Mouse (Mus musculus) heart, postnatal 25 days (tissue): ENCODE data around the gene Srebf1. TPM values are rescaled to one million over a fixed set of nuclear protein-coding genes. Genes with fewer than 3 reads are reported as not detected.

Experiments used
- DNase-seq: peaks from one replicate; pipeline ENCODE4 v3.0.0; 2022; ENCODE audit warnings: low spot score
- intact Hi-C: fragments of 180-260 bp; cut with DNase I; formaldehyde crosslinking; loops from one replicate; pipeline ENCODE4 v1.15.1; 2025
- total RNA-seq, 2 experiments: library from RNA; stranded (reverse); gene quantifications; 2 replicates each; pipeline ENCODE4 v1.2.3; 2021

Gene Srebf1
- total RNA-seq, 2 experiments from 2014 or later, result 30.7 to 38.3 TPM

GRCm38 (mm10) chr11:60209933-60210249 is 12.5 kb downstream of the Srebf1 start:
- no peak for DNase-seq
- intact Hi-C loops, result no loop called here

GRCm38 (mm10) chr11:60209217-60209932 is 13.0 kb downstream of the Srebf1 start:
- intact Hi-C loops, result no loop called here
- DNase-seq, result peak; percentile 45

GRCm38 (mm10) chr11:60208712-60209111 is 13.7 kb downstream of the Srebf1 start:
- no peak for DNase-seq
- intact Hi-C loops, result no loop called here

- intact Hi-C loops, result no loop called here
- DNase-seq, result no peak
These were observed 14.2 kb downstream of the Srebf1 start for GRCm38 (mm10) chr11:60208201-60208600.

GRCm38 (mm10) chr11:60206207-60206606 is 16.2 kb downstream of the Srebf1 start:
- no peak for DNase-seq
- intact Hi-C loops, result no loop called here

- intact Hi-C loops, result no loop called here
- no peak for DNase-seq
These were observed 17.4 kb downstream of the Srebf1 start for GRCm38 (mm10) chr11:60205026-60205425.

- intact Hi-C loops, result loop anchor here (5.0 kb wide), 1 partner anchor 49 kb away; no protein-coding TSS in a partner anchor
- no peak for DNase-seq
These were observed 19.4 kb downstream of the Srebf1 start for GRCm38 (mm10) chr11:60202710-60203638.

GRCm38 (mm10) chr11:60200384-60200783 is 22.0 kb downstream of the Srebf1 start:
- intact Hi-C loops, result loop anchor here (1.0 to 5.0 kb wide), 2 partner anchors 52 to 212 kb away; no protein-coding TSS in a partner anchor
- DNase-seq, result no peak

GRCm38 (mm10) chr11:60199702-60200184 is 22.6 kb downstream of the Srebf1 start:
- intact Hi-C loops, result loop anchor here (1.0 to 5.0 kb wide), 3 partner anchors 53 to 213 kb away; no protein-coding TSS in a partner anchor
- DNase-seq, result peak; percentile 72

- intact Hi-C loops, result loop anchor here (2.0 kb wide), 1 partner anchor 94 kb away; no protein-coding TSS in a partner anchor
- no peak for DNase-seq
These were observed 23.7 kb downstream of the Srebf1 start for GRCm38 (mm10) chr11:60198651-60199050.

- intact Hi-C loops, result loop anchor here (2.0 kb wide), 2 partner anchors 93 to 95 kb away; partner anchors contain the start of gene Rai1
- no peak for DNase-seq
These were observed 24.3 kb downstream of the Srebf1 start for GRCm38 (mm10) chr11:60197998-60198619.

- DNase-seq, result no peak
- intact Hi-C loops, result loop anchor here (2.0 kb wide), 1 partner anchor 92 kb away; the partner anchor contains the start of gene Rai1
These were observed 26.0 kb downstream of the Srebf1 start for GRCm38 (mm10) chr11:60196344-60196743.

- DNase-seq, result no peak
- intact Hi-C loops, result no loop called here
These were observed 27.3 kb downstream of the Srebf1 start for GRCm38 (mm10) chr11:60195108-60195507.

- intact Hi-C loops, result no loop called here
These were observed 28.8 kb downstream of the Srebf1 start for GRCm38 (mm10) chr11:60193556-60193955.

GRCm38 (mm10) chr11:60192534-60192933 is 29.8 kb downstream of the Srebf1 start:
- no peak for DNase-seq
- intact Hi-C loops, result no loop called here

More at GRCm38 (mm10) chr11:60193556-60193955, 28.8 kb downstream of the Srebf1 start:
- DNase-seq, result no peak

GRCm38 (mm10) chr11:60190055-60190641 is 32.2 kb downstream of the Srebf1 start:
- no peak for DNase-seq
- intact Hi-C loops, result no loop called here

- peak; percentile 54 for DNase-seq
- intact Hi-C loops, result no loop called here
These were observed 32.8 kb downstream of the Srebf1 start for GRCm38 (mm10) chr11:60189501-60190040.

- no peak for DNase-seq
- intact Hi-C loops, result no loop called here
These were observed 34.0 kb downstream of the Srebf1 start for GRCm38 (mm10) chr11:60188275-60188853.

- intact Hi-C loops, result no loop called here
These were observed 35.3 kb downstream of the Srebf1 start for GRCm38 (mm10) chr11:60187070-60187469.

More at GRCm38 (mm10) chr11:60187070-60187469, 35.3 kb downstream of the Srebf1 start:
- DNase-seq, result no peak
